Mouse (Mus musculus) adrenal gland, postnatal 10 days (tissue): Measurements from ENCODE around the gene Uchl4. TPM values are rescaled to one million over a fixed set of nuclear protein-coding genes. Genes with fewer than 3 reads are reported as not detected.
A peak's percentile ranks its signal among the peaks of the same experiment; 100 is the strongest.
"Not testable (repeated sequence)": the region's sequence is repeated elsewhere in the genome, so short reads cannot be mapped to it uniquely, and the experiment has no call there.

ENCODE experiments used
- DNase-seq: peaks from one replicate; pipeline ENCODE4 v3.0.0; 2021; ENCODE audit warnings: mixed read lengths
- long read RNA-seq, 2 experiments: library from polyadenylated mRNA; stranded (forward); transcript quantifications; one replicate each; pipeline ENCODE4 v2.0.0; 2021
- total RNA-seq, 2 experiments: library from RNA; stranded (reverse); gene quantifications; 2 replicates each; pipeline ENCODE4 v1.2.3; 2021

The Uchl4 gene
- 1 to 10 TPM; 1.9 to 3.1 TPM for total RNA-seq
- long read RNA-seq, experiment 1: 0 reads
- long read RNA-seq, experiment 2: 0 reads

GRCm38 (mm10) chr9:64234768-64235435 lies at the start of gene Uchl4:
TSS of gene Uchl4 (plus strand) at chr9:64235201.
- DNase-seq: no peak

DNA sequence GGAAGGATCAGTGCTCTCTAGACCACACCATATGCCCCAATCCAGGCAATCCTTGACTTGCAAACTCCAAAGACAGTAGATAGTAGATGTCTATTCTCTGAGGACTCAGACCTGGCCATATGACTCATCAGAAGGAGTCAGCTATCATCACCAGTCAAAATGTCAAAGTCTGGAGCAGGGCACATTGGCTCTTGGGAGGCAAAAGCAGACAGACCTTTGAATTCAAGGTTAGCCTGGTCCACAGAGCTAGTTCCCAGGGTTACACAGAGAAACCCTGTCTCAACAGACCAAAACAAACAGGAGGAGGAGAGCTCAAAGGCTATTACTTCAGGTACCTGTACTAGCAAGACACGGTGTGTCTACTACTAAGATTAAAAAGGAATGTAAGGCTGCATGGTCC lies 41.1 kb upstream of the Uchl4 start:
- peak; percentile 21 for DNase-seq

DNA sequence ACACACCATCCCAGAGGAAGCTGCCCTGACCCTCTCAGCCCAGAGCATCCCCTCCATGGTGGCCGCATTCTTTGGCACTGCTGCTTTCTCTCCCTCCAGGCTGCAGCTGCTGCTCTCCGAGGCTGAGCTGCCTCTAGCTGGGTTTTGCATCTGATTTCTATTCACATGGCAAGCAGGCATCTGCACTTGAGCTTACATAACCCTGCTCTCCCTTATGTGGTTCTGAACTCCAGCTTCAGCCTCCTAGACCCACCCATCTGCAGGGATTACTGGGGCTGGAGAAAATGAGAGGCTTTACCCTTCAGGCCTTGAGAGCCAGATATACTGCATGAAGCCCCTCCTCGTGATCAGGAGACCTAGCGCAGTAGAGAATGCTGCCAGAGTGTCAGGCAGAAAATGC lies 39.4 kb upstream of the Uchl4 start:
- DNase-seq: no peak

- DNase-seq: no peak
Observed at GRCm38 (mm10) chr9:64197524-64197923, 37.5 kb upstream of the Uchl4 start.

GRCm38 (mm10) chr9:64198068-64198762 lies 36.8 kb upstream of the Uchl4 start:
- DNase-seq: no peak

- DNase-seq: not testable (repeated sequence)
Observed at GRCm38 (mm10) chr9:64198763-64199418, 36.1 kb upstream of the Uchl4 start.

GRCm38 (mm10) chr9:64199897-64200296 lies 35.1 kb upstream of the Uchl4 start:
- DNase-seq: no peak

DNA sequence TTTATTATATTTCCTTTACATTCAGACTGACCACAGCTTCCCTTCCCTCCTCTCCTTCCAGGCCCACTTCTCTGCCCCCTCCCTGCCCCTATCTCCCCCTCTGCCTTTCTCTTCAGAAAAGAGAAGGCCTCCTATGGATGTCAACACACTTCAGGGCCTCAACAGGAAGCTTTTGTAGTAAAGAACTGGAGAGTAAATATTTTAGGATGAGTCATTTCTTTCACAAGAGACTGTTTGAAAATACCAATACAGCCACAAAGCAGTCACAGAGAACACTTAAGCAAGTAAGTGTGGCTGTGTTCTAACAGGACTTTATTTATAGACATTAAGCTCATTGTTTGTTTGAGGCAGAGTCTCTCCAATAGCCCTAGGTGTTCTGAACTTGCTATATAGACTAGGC lies 32.7 kb upstream of the Uchl4 start:
- no peak for DNase-seq

DNA sequence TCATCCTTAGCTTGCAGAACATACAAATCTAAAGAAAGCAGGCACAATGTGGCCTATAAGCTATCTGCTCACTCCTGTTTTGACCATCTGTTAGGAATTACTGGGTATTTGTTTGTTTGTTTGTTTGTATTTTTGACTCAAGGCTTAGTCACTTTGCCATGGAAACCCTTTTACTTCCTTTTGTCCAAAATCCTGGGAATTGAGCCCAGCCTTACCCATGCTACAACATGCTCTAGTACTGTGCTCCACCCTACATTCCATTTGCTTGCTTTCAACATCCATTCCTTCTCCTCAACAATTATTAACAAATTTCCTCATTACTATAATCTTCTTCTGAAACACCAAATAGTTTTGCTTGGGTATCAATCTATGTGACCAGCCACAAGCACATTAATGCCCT lies 32.1 kb upstream of the Uchl4 start:
- DNase-seq: no peak

DNA sequence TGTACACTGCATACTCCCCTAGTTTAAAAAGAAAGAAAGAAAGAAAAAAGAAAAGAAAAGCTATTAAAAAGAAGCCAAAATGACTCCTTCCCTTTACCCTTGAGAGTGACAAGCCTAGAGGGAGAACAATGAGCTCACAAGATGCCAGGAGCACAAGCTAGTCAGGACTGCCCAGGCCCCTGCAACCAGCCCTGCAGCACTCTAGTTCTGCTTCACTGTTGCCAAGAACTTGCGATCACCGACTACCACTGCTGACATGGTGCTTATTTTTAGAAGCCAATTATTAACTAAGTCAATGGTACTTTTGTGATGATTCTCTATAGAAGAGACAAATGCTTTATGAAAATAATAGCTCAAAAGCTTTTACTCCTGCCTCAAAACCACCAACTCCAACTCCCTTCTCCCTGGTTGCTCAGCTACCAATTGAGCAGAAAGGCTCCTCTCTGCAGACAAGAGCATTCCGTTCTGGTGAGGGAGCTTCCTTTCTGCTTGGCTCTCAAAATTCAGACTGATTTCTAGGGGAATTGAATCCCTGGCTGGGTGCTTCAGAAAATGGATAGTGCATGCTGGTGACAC lies 27.4 kb upstream of the Uchl4 start:
- no peak for DNase-seq

DNA sequence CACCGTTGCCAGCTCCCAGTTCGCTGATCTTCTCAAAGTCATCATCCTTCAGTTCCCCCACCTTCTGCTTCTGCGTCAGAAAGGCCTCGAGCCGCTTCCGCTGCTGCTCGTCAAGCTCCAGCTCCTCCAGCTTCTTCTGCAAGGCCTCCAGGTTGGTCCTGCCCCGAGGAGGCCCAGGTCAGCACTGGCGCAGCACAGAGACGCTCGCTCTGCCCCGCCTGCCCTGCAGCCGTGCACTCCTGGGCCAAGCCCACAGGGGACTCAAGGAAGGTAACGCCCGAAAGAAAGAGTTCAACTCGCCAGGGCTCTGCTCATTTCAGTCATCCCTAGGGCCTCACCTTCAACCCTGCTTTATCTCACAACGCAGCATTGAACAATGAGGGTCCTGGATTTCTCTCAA lies 20.5 kb upstream of the Uchl4 start:
- no peak for DNase-seq

DNA sequence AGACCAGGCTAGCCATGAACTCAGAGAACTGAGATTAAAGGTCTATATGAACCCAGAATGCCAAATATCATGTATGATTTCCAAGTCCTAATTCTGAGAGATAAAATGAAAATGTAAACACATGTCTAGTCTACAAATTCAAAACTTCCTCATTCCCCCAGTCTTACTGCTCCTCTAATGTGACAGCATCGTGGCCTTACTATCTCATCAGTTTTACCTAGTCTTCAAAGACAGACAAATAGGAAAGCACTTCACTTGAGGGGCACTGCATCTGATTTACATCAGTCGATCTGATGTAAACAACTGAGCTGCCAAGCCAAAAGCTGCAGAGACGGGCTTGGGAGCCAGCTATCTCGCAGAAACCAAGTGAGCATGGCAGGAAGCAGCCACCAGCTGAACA lies 18.9 kb upstream of the Uchl4 start:
- DNase-seq: no peak

DNA sequence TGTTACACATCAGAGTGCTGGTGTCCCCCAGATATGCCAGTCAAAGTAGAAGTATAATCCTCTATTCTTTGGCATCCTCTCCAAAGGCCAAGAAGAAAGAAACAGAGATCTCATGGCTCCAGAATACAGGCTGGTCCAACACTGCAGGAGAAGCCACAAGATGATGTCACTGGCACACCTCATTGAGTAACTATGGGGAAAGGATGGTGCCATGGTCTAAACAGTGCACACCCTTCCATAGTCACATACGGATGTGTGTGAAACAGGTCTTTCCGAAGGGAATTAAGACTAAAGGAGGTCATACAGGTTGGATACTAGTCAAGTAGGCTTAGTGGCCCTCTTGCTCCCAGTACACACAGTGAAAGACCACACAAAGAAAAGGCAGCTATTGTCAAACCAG lies 18.4 kb upstream of the Uchl4 start:
- no peak for DNase-seq

DNA sequence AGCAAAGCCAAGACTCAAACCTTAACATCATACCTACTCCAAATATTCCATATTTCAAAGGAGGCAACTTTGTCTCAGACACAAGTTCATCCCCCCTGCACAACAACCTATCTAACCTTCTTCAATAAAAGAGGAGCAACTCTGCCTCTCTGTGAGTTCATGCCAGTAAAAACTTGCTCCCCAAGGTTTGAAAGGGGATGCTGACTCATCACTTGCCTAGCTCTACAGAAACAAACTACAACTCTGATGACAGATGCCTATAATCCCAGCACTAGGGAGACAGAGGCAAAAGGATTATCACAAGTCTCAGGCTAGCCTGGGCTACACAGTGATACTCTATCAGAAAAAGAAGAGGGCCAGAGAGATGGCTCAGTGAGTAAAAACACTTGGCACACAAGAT lies 17.1 kb upstream of the Uchl4 start:
- no peak for DNase-seq

DNA sequence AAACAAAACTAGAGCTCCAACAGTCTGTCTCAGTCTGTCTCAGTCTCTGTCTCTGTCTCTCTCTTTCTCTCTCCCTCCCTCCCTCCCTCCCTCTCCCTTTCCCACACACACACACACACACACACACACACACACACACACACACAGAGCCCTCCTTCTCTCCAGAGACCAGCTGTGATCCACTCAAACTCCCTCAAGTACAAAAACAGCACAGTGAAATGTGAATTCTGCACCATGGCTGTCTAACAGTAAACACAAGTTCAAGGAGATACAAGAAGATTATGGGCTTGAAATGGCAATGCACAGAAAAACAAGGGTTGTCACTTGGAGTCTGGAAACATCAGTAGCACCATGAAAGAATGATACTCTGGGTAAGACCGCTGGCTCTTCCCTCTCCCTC lies 15.7 kb upstream of the Uchl4 start:
- DNase-seq: no peak

GRCm38 (mm10) chr9:64219772-64220420 lies 15.1 kb upstream of the Uchl4 start:
- no peak for DNase-seq

- no peak for DNase-seq
Observed at GRCm38 (mm10) chr9:64220603-64221002, 14.4 kb upstream of the Uchl4 start.

GRCm38 (mm10) chr9:64221480-64221879 lies 13.5 kb upstream of the Uchl4 start:
- DNase-seq: no peak

DNA sequence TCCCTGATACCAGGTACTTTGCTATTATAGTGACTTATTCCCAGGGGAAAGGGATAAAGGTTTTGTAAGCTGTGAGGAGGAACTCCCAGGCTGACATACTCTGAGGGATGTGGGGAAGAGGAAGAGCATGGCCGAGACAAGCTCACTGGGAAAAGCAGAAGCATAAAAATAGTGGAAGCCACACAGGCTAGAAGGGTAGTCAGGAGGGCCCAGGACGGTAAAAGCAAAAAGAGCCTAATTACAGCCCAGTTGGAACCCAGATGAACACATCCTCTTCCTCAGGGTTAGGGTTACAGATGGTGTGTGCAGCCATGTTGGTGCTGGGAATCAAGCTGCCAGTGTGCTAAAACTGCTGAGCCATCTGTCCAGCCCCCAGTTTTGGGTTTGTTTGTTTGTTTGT lies 12.9 kb upstream of the Uchl4 start:
- no peak for DNase-seq

GRCm38 (mm10) chr9:64225805-64226204 lies 9.2 kb upstream of the Uchl4 start:
- DNase-seq: no peak

GRCm38 (mm10) chr9:64227736-64228135 lies 7.3 kb upstream of the Uchl4 start:
- DNase-seq: no peak

- DNase-seq: no peak
Observed at GRCm38 (mm10) chr9:64228972-64229371, 6.0 kb upstream of the Uchl4 start.

DNA sequence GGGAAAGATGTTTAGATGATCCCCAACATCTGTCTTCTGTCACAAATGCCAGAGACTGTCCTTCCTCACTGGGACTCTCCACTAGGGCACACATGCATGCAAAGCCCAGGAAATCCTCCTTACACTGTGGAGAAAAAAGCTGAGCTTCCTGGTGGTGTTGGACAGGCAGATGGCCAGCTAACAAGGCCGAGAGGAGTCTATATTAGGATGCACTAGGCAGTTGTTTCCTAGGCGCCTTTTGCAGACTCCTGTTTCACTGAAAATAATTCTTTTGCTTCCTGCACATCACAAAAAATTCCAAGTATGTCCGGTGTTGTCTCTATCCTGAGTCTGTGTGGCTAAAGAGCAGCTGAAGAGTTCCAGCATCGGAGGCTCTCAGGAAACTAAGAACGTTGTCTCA lies 3.8 kb upstream of the Uchl4 start:
- no peak for DNase-seq
